Mouse (Mus musculus): Measurements from ENCODE around the gene Bco1. TPM values are rescaled to one million over a fixed set of nuclear protein-coding genes. Genes with fewer than 3 reads are reported as not detected.

The Bco1 gene
- 0.21 and 0.25 TPM in 2 replicates for polyA plus RNA-seq (2012; rRNA removed)

DNA sequence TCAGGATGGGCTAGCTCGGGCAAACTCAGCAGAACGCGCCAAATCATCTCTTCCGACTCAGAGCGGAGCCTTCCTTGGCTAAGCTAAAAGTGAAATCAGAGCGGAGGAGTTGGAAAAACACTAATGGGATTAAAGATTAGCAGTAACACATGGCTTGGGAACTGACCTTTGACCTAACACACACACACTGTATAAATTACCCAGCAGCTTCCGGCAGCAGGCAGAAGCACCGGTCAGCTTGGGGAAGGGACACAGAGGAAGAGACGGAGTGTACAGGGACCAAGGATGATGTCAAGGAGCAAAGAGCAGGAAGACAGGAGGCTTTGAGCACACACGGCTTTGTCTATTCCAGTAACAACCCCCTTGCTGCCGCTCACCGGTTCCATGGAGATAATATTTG is at the start of gene Bco1:
Gene Bco1, plus strand, starts transcription at position 208 of the 400 bp plus-strand sequence.
- DNase-seq (ENCODE audit: low spot score) = no peak

GRCm38 (mm10) chr8:117049444-117049843 is 46.2 kb upstream of the Bco1 start:
- no peak for DNase-seq (ENCODE audit: low spot score)

DNA sequence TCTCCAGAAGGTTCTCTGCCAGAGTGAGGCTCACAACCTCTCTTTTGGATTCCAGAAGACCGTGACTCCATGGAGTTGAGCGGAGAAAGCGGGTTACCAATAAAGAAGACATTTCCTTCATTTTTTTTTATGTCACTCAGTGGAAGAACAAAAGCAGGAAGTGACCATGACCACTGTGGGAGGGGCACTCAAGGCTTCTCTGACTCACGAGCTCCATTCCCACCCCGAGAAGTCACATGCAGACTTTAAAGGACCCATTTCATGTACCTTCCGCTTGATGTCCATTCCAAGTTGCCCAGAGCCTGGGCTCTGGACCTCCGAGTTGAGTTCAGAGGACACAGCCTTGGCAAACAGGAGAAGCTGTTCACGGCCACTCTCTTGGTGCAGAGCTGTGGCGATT is 44.9 kb upstream of the Bco1 start:
- no peak for DNase-seq (ENCODE audit: low spot score)

DNA sequence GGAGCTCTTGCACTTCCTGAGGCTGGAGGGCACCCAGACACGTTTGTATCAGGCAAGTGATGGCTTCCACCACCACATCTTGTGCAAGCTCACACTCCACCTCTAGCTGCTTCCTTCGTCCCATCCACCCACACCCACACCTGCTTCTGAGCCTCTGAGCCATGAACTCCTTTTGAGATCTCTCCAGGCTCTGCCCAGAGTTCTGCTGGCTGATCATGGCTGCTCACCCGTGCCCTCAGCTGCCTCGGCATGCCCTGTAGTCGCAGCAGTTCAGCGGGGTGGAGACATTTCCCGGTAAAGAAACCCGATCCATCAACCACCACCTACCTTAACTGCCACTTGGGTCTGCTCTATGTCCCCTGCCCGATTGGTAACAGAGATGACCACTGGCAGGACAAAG is 44.3 kb upstream of the Bco1 start:
- DNase-seq (ENCODE audit: low spot score) = no peak

DNA sequence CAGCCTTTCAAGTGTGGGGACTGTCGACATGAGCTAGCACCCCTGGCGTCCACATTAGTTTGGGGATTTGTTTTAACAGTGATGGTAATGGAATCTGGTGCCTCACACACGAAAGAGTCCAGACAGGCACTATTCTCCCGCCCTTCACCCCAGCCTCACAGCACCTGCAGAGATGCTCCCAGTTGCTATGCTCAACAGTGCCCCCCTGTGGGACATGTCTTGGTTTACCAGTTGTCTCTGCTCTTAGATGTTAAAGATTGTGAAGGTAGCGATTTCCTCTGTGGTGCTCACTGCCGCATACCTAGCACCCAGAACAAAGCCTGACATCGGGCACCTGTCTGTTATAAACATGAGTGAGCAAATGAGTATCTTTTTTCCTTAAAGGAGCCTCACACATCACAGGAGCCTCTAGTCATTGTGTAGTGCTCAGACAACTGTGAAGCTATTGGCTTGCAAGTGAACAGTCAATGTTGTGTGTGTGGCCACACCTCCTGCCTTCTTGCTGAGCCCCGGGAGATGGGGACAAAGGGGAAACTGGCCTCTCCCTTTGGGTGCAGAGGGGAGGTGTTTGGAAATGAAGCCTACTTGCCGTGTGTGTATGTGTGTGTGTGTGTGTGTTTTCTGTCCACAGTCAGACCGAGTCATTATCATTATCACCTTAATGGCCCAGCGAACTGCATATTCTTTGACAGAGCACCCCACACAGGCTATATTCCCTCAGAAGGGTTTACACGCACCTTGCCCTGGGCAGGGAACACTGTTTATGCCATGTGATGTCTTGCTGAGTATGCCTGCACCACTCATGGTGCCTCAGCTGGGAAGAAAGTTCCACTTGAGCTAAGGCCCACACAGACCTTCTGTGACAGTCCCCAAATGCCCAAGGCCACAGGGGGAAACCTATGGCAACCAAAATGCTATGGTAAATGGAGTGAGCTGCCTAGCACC is 42.2 kb upstream of the Bco1 start:
- DNase-seq (ENCODE audit: low spot score) = no peak

DNA sequence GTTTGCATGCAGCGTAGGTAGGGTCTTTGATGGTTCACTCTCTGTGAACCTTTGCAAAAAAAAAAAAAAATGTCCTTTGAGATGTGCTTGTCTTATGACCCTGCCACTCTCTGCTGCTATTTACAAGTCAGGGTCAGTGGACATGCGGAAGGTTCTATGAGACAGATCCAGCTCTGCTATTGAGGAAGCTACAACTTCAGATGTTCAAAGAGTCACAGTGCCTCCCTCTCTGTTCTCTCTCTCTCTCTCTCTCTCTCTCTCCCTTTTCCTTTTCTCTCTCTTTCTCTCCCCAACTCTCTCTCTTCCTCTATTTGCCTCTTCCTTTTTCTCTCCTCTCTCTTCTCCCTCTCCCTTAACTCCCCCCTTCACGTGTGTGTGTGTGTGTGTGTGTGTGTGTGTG is 41.5 kb upstream of the Bco1 start:
- DNase-seq (ENCODE audit: low spot score) = no peak

DNA sequence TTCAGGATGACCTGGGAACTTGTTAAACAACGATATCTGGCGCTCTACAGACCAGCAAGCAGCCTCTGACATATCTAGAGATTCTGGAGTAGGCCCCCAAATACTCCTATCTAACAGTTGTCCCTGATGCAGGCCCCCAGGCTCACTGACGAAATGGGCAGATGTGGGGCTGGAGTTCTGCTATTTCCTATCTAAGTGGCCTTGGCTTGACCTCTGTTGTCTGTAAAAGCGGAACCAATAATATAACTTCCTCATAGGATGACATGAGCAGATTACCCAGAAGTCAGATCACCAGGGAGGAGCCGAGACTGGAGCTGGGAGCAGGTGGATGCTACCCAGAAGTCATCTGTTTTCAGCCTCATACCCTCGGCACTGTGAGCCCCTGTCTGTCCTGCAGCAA is 40.6 kb upstream of the Bco1 start:
- no peak for DNase-seq (ENCODE audit: low spot score)

- DNase-seq (ENCODE audit: low spot score) = no peak
Observed at GRCm38 (mm10) chr8:117059021-117059420, 36.6 kb upstream of the Bco1 start.

DNA sequence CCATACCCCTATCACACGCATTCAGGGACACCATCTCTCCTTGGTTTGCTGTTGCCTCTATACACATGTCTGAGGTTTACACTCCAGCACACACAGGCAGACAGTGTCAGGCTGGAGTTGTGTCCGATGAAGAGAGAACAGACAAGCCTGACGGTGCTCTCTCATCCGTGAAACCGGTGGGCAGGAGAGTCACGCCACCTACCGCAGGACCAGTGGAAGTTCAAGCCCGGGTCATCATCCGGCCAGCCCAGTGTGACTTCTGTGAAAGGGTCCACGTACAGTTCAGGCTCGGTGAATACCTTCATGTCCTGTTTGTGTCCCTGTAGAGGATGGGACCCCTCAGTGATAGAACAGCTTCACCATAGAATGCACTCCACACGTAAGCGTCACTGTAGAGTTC is 35.3 kb upstream of the Bco1 start:
- DNase-seq (ENCODE audit: low spot score) = no peak

- no peak for DNase-seq (ENCODE audit: low spot score)
Observed at GRCm38 (mm10) chr8:117061180-117061880, 34.3 kb upstream of the Bco1 start.

DNA sequence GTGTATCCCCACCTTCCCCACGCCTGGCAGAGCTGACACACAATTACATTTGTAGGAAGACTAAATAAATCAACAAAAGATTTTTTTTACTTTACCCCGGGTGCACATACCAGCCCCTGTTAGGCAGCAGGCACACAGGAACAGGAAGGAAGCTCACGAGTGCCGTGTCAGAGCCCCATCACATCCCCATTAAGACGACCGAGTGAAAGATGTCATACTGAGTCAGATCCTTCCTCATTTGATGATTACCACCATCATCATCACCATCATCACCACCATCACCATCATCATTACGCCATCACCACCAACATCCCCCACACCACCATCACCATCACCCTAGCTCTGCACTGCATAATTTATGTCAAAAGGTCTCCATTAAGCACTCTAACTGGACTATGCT is 28.7 kb upstream of the Bco1 start:
- DNase-seq (ENCODE audit: low spot score) = no peak

- no peak for DNase-seq (ENCODE audit: low spot score)
Observed at GRCm38 (mm10) chr8:117067396-117067795, 28.3 kb upstream of the Bco1 start.

- no peak for DNase-seq (ENCODE audit: low spot score)
Observed at GRCm38 (mm10) chr8:117068294-117068693, 27.4 kb upstream of the Bco1 start.

DNA sequence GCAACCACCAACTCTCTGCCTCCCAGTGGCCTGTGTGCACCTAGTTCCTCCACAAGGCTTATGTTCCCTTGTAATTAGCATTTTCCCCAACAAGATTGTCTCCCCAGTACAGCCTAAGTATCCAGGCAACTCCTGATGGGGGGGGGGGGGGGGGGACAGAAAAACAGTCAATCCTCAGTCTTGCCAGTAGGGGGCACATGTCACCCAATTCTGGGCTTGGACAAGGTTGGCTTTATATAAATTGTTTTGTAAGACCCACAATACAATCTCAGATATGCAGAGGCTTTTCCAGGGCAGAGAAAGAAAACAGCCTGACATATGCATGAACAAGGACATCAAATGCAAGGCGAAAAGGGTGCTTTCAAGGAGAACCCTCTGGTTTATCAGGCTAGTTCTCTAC is 25.9 kb upstream of the Bco1 start:
- no peak for DNase-seq (ENCODE audit: low spot score)

DNA sequence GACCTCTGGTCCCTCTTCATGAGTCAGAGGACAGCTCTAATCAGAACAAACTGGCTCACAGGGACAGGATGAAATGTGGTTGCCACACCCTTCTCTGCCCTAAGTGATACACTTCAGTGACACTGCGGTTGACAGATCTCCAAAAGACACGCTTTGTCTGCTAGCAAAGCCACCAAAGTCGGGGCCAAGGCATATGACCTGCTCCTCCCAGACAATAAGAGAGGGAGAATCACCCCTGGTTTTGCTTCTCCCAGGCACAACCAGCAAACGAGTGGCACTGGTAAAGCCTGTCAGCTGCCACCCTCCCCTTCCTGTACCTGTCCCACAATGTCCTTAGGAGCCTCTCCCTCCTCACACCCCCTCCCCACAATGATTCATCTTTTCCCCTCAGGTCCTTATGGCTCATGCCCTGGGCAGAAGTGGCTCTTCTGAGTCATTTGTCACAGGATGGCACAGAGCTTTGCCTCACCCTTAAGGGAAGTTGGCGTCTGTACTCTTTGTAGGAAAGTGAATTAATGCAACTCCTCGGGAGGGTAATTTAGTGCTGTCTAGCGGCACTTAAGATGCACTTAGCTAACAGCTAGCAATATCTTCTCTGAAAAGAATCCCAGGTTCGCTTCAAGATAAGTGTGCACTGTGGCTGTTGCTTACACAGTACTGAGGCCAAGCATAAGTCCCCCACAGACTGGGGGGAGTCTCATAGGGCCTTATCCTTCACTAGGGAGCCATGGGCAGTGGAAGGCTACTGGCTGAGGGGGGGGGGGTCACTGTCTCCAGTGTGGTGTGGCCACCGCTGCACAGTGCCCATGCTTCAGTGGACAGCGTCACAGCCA is 21.1 kb upstream of the Bco1 start:
- DNase-seq (ENCODE audit: low spot score) = no peak

DNA sequence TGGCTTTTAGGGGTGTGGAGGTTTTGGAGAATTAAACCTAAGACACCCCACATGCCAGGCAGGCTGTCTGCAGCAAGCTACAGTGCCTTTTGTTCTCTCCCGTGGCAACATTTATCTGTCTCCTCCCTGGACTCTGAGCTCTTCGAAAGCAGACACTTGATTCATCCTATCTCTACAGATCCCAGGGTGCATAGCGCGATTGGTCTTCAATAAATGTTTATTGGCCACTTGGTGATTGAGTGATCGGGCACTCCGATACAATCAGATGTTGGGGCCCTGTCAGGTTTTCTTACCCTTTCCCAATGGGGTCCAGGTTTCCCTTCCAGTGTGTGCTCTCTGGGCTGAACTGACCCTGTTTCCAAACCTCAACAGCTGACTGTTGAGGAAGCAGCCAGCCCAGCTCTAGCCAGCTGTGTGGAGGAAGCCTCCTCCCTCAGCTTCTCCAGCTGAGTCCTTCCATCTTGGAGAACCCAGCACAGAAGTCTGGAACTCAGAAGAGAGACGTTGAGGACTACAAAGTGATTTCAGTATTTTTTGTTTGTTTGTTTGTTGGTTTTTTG is 17.2 kb upstream of the Bco1 start:
- DNase-seq (ENCODE audit: low spot score) = no peak

GRCm38 (mm10) chr8:117079652-117080051 is 16.0 kb upstream of the Bco1 start:
- DNase-seq (ENCODE audit: low spot score) = no peak

DNA sequence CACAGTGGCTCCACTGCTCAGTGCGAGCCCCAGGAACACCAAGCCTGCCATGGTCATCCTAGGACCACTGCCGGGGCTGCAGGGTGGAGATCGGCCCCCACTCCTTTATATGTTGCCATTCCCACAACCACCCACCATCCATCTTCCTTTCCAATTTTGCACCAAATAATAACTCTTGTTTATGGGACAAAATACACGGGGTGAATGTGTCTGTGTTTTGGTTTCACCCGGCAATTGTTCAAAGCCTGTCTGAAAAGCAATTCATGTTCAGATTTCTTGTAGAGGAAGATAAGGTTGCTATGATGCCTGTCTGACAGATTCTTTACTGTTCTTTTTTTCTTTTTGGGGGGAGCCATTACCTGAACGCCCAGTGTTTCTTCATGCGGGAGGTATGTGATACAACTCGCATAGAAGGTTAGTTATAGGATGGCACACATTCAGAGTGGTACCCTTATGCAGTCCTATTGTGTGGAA is 13.2 kb upstream of the Bco1 start, which contains the start of gene Pkd1l2:
Gene Pkd1l2, minus strand, starts transcription at position 51 of the 474 bp plus-strand sequence.
- no peak for DNase-seq (ENCODE audit: low spot score)

DNA sequence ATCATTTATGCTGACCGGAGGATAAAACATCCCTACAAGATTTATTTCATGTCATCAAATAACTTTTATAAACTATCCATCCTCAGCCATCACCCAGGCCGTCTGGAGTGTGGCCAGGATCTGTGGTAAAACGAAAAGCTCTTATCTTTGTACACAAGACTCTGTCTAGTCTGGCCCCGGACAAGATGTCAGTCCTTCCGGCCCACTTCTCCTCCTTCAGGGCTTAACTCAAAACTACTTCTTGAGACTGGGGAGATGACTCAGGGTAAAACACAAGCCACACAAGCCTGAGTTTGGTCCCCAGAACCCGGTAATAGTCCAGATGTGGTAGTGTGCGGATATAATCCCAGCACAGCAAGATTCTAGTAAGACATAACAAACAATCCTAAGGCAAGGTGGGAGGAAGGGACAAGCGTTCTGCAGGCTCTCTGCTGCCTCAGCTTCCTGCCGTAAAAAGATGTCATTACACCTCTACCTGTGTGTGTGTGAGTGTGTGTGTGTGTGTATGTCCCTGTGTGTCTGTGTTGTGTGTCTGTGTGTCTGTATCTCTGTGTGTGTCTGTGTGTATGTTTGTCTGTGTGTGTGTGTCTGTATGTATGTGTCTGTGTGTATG is 12.6 kb upstream of the Bco1 start:
- no peak for DNase-seq (ENCODE audit: low spot score)

GRCm38 (mm10) chr8:117085521-117085920 is 10.1 kb upstream of the Bco1 start:
- DNase-seq (ENCODE audit: low spot score) = peak; percentile 33

GRCm38 (mm10) chr8:117087036-117087435 is 8.6 kb upstream of the Bco1 start:
- DNase-seq (ENCODE audit: low spot score) = no peak

Measured in urinary bladder, adult 2 months (tissue).